Mouse (Mus musculus) heart, adult 8-10 months (tissue): ENCODE measurements around the gene Bivm. TPM values are rescaled to one million over a fixed set of nuclear protein-coding genes. Genes with fewer than 3 reads are reported as not detected.

ENCODE experiments used
- DNase-seq: peaks from one replicate; pipeline ENCODE4 v3.0.0; 2022; ENCODE audit warnings: low spot score
- total RNA-seq, 4 experiments: library from RNA; stranded (reverse); gene quantifications; 2 replicates each; pipeline ENCODE4 v1.2.4; 2022

Bivm gene
- total RNA-seq = 10 to 100 TPM in 2 of 4 experiments, 1 to 10 TPM in 2; 8.3 to 12.4 (median 9.6) TPM

DNA sequence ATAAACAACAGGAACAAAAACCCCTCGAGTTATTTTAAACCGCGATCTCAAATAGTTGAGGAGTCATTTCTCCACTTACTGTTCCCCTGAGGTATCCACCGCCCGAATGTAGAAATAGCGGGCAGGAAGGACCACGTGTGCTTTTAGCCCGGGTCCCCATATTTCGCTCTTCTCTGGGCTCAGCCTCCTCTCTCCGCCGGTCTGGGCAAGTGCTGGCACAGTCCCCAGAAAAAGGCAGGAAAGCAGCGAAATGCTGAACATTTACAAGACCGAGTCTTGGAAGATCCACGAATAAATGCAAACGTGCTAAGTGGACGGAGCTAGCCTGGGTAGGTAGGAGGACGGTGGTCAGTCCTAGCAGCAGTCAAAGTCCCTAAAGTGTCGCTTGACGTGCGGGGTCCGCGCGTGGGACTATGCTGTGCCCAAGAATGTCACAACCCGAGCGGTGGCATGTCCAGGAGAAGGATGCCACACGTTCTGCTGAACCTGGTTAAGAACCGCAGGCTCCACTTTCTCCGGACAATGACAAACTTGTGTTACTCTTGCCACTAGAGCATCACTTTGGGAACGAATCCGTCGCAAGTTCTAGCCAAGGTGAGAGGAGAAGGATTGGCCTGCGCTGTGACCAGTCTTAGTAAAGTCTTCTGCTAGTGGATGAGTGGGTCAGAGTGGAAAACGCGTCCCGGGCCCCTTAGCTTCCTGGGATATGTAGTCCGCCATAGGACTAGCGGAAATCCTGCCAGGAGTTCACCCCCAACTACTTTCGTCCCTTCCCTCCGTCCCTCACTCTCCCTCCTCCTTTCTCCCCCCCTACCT, at the start of gene Bivm, which contains the start of gene Kdelc1:
TSS of gene Bivm (plus strand) at position 719 of the 816 bp plus-strand sequence.
TSS of gene Kdelc1 (minus strand) at position 570 of the 816 bp plus-strand sequence.
- DNase-seq = peak; percentile 95

- DNase-seq = peak; percentile 11
These were observed 17.1 kb upstream of the Bivm start for GRCm38 (mm10) chr1:44101448-44102225.

GRCm38 (mm10) chr1:44102259-44102717, 16.5 kb upstream of the Bivm start, which contains the start of gene Tex30:
Gene Tex30, minus strand, starts transcription at chr1:44102441.
- peak; percentile 92 for DNase-seq

- DNase-seq = no peak
These were observed 15.8 kb upstream of the Bivm start for GRCm38 (mm10) chr1:44102939-44103338.

DNA sequence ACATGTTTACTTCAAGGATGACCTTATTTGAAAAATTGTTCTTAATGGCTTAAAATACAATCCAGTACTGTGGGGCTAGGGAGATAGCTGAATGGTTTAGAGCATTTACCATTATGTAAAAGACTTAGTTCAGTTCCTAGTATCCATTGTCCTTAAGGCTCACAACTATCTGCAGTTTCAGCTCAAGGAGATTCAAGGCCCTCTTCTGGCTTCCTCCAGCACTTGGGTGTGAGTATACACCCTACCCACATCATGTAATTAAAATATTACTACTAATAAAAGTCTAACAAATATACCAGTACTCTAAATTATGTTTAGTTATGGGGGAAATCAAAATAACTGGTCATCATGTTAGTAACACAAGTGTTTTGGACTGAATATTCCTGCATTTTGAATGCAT, 1.2 kb upstream of the Bivm start:
- no peak for DNase-seq

DNA sequence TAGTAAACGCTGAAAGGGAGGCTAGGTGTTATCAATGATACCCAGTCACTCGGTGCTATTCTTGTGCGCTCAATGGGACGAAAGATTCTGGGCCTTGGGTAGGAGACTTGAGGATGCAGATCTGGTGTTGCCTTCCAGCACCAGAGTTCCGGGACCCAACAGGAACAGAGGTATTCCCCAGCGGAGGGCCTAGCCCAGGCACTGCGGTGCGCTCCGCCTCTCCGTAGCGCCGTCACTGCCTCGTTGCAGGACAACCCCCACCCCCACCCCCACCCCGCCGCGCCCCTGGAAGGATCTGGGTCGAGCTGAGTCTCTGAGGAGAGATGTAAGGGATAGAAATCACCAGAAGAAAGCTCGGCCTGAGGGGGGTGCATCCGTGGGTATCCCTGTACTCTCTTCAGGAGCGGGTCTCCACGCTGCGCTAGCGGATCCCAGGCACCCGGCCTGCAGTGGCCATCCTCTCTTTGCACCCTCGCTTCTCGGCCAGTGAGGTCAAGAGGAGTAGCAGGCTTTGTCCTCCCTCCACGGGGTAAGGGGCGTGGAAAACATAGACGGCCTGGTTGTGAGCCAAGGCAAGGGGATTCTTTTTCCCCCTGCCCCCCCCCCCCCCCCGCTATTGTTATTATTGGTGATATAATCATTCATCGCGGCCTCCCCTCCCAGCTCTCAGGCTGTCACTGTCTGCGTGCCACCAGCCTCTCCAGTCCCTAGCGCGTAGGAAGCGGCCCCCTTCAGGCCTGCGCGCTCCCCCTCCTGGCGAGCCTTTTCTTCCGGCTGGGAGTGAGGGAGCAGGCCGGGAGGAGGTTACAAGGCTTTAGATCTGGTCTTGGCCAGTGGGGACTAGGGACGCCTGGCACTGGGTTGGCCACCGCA, 680 bp downstream of the Bivm start:
- DNase-seq = peak; percentile 76

GRCm38 (mm10) chr1:44120074-44120406, 1.3 kb downstream of the Bivm start:
- DNase-seq = no peak

DNA sequence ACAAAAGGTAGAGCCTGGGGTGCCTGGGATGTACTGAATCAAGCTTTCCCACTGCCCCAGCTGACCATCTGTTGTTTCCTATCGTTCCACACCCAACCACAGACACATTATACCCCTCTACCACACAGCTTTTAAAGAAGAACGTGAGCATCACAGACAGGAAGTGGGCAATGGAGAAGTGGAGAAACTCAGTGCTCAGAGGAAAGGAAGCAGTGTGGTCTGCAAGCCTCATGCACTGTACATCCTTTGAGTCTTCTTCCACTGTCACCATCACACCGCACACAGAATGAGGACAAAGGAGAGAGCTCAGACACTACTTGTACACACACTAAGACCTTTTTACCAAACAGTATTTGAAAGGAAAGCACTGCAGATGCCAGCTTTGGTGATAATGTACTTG, 3.5 kb downstream of the Bivm start:
- DNase-seq = no peak

GRCm38 (mm10) chr1:44125590-44125989, 6.8 kb downstream of the Bivm start:
- no peak for DNase-seq

- no peak for DNase-seq
These were observed 11.3 kb downstream of the Bivm start for GRCm38 (mm10) chr1:44129929-44130581.

- DNase-seq = no peak
These were observed 21.5 kb downstream of the Bivm start for GRCm38 (mm10) chr1:44140232-44140631.

DNA sequence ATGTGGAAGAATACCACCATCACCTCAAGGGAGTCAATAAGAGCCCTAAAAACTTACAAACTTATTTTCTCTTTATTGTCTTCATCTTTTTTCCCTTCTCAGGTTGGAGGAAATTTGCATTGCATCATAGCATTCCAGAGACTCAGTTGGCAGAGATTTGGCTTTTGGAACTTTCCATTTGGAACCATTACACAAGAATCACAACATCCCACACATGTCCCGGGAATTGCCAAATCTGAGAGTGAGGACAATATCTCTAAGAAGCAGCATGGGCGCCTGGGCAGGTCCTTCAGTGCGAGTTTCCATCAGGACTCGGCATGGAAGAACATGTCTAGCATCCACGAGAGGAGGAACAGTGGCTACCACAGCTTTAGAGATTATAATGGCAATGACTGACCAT, 24.0 kb downstream of the Bivm start:
- no peak for DNase-seq

GRCm38 (mm10) chr1:44147563-44148381, 29.0 kb downstream of the Bivm start, which contains the start of gene Ercc5:
Gene Ercc5, plus strand, starts transcription at chr1:44147744.
- DNase-seq = peak; percentile 93

DNA sequence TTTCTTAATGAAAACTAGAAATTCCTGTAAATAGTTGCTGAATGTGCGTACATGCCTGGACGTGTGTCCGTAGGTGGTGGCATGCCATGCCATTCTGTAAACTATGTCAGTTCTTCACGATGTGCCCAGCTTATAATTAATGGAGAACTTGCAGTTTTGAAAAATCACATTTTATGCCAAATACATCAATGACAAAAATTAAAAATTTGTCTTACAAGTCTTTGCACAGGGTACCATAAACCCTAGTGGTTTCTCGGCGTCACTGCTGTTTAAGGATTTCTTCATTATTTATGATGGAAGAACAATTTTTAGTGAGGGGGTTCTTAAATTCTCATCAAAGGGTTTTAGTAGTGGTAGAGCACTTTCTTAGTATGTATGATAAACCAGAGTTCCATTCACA, 29.9 kb downstream of the Bivm start:
- DNase-seq = no peak

DNA sequence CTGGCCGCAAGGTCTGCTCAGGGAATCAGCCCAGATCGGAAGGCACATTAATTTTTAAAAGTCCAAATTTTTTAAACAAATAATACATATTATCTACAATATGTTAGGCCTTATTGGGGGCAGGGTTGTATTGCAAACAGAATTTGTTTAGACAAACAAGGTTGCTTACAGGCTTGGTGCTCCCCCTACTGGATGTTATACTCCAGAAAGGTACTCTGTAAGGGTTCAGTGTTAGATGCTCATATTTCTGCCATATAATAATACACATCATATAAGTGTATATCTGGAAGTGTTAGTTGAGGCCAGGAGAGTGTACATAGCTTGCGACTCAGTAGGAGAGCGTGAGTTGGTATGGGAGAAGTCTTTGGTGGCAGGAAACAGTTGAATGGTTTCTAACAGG, 36.5 kb downstream of the Bivm start:
- no peak for DNase-seq

DNA sequence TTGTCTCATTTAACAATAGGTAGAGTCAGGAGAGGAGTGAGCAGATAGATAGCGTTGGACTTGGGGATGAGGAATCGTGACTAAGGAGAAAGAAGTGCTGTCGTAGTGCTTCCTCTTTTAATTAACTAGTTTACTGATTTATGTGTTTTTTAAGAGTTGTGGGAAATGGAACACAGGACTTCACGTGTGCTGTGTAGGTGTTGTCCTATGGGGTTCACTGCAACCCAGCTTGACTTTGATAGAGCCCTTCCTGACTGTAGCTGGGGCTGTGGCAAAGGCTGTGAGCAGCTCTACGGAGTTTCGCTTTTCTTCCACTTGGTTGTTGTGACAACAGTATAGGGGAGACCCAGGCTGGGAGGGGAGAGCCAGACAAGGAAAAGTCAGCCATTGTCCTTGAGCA, 39.6 kb downstream of the Bivm start:
- no peak for DNase-seq

GRCm38 (mm10) chr1:44161818-44162217, 43.1 kb downstream of the Bivm start:
- no peak for DNase-seq

GRCm38 (mm10) chr1:44162389-44162788, 43.6 kb downstream of the Bivm start:
- no peak for DNase-seq

- DNase-seq = no peak
These were observed 49.2 kb downstream of the Bivm start for GRCm38 (mm10) chr1:44167859-44168383.

GRCm38 (mm10) chr1:44172656-44173055, 53.9 kb downstream of the Bivm start:
- DNase-seq = no peak
